Mouse (Mus musculus): ENCODE measurements at regions not wholly inside any gene's neighbourhood (a gene's known extent, or its start where the extent isn't known, plus 50 kb on each side); places are given as distances from the start of the nearest gene placed in this dataset.
"Not testable (repeated sequence)": the region's sequence is repeated elsewhere in the genome, so short reads cannot be mapped to it uniquely, and the experiment has no call there.

GRCm38 (mm10) chr7:118320307-118320706, 76.8 kb upstream of the Smg1 start:
- in situ Hi-C loops (cut with MboI, MseI): loop anchor here (5.0 kb wide), 1 partner anchor 77 kb away; no protein-coding TSS in a partner anchor

- in situ Hi-C loops (cut with MboI, MseI): no loop called here
Measured at GRCm38 (mm10) chr7:118318432-118319135, 75.1 kb upstream of the Smg1 start.

GRCm38 (mm10) chr7:118314886-118315285, 71.4 kb upstream of the Smg1 start:
- in situ Hi-C loops (cut with MboI, MseI): not testable (repeated sequence)

GRCm38 (mm10) chr7:118314228-118314658, 70.8 kb upstream of the Smg1 start:
- in situ Hi-C loops (cut with MboI, MseI): no loop called here

DNA sequence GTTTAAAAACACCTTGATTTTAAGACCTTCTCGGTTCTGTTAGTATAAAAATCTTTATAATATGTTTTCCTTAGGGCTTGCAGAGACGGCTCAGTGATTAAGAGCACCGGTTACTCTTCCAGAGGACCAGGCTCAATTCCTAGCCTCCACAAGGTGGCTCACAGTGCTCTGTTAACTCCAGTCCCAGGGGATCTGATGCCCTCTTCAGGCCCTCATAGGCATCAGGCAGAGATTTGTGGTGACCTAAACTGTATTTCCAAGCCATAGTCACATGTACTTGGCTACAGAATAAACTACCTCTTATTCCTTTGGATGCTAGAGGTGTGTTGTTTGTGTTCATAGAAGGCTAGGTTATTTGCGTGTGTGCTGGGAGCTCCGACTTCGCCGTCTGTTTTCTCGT, 70.3 kb upstream of the Smg1 start:
- in situ Hi-C loops (cut with MboI, MseI): no loop called here

GRCm38 (mm10) chr7:118309733-118310132, 66.3 kb upstream of the Smg1 start:
- in situ Hi-C loops (cut with MboI, MseI): loop anchor here (5.0 kb wide), 1 partner anchor 198 kb away; no protein-coding TSS in a partner anchor

GRCm38 (mm10) chr7:118308882-118309281, 65.4 kb upstream of the Smg1 start:
- in situ Hi-C loops (cut with MboI, MseI): loop anchor here (5.0 kb wide), 1 partner anchor 198 kb away; no protein-coding TSS in a partner anchor

GRCm38 (mm10) chr7:118304812-118305211, 61.3 kb upstream of the Smg1 start:
- in situ Hi-C loops (cut with MboI, MseI): loop anchor here (5.0 kb wide), 2 partner anchors 102 to 202 kb away; no protein-coding TSS in a partner anchor

DNA sequence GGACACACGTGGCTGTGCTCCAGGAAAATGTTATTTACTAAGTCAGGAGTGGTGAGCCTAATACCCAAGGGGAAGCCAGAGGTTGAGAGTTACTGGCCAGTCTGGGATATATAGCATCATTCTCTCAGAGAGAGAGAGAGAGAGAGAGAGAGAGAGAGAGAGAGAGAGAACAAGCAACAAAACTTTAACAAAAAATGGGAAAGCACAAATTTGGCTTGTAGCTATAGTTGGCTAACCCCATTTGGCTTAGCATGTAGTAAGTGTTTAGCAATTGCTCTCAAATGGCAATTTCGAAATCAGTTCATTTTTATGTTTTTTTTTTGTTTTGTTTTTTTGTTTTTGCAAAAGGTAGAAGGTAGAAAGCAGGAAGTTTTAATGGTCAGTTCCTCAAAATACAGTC, 60.9 kb upstream of the Smg1 start:
- in situ Hi-C loops (cut with MboI, MseI): loop anchor here (5.0 kb wide), 1 partner anchor 103 kb away; no protein-coding TSS in a partner anchor

DNA sequence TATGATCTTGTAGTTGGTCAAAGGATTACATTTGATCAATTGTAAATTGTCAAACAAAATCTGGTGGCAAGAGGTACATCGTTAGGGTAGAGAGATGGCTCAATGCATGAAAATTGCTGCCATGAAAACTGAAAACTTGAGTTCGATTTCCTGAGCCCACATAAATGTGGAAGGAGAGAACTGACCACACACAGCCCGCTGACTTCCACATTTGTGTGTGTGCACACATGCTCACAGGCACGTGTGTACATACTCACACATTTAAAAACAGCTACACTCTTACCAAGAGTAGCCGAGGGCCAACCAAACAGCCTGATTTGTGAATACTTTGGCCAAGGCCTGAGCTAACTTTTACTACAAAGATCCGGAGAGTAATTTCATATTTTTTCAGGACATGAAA, 60.5 kb upstream of the Smg1 start:
- in situ Hi-C loops (cut with MboI, MseI): loop anchor here (5.0 kb wide), 1 partner anchor 103 kb away; no protein-coding TSS in a partner anchor

DNA sequence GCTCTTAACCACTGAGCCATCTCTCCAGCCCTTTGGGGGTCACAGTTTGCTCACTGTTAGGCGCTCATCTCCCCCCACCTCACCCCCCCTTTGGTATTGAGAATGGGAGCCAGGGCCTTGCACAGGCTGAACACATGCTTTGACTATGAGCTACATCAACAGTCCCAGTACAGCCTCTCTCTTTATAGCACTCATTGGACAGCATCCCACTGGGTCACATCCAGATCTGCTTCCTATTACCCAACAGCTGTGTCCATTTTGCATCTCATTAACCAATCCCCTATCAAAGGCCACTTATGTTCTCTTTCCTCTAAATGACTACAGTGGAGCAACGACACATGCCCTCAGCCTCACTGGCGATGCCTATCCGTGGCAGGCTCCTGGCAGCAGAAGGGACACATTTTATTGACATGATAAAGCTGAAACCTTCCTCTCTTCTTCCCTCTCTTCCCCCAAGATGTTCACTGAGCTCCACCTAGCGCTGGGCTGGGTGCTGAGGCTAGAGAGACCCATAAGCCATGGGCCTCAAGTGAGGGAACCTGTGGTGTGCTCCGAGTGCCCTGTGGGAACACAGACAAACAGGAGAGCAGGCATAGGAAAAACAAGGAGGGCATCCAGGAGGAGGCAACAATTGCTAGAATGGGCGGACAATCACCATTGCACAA, 57.3 kb upstream of the Smg1 start:
- in situ Hi-C loops (cut with MboI, MseI): loop anchor here (5.0 kb wide), 1 partner anchor 106 kb away; no protein-coding TSS in a partner anchor

- in situ Hi-C loops (cut with MboI, MseI): loop anchor here (25.0 kb wide), 1 partner anchor 910 kb away; the partner anchor contains the start of gene Xylt1
Measured at GRCm38 (mm10) chr7:118297613-118298012, 54.1 kb upstream of the Smg1 start.

DNA sequence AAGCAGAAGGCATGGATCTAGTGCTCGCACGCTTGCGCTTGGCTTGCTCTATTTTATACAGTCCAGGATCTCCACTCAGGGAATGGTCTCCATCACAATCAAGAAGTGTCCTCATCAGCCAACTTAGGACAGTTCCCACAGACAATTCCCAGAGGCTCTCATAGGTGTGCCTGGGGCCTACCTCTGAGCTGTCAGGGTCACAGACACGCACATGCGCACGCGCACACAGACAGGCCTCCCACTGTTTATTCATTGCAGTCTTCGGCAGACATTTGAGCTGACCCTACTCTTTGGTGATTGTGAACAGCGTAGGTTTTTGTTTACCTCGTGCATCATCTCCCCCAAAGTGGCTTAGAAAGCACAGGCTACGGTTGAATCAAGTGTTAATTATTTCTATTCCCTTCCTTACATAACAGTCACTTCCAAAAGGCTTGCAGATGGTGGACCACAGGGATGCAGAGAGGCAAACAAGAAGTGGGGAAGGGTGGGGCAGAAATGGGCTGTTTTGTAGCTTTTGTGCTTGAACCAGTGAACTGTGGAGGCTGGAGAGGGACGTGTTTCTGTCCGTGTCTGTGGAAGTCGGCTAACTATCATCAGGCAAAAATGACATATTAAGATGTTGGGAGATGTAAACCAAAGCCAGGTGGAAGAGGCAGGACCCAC, 53.5 kb upstream of the Smg1 start:
- in situ Hi-C loops (cut with MboI, MseI): loop anchor here (25.0 kb wide), 1 partner anchor 910 kb away; the partner anchor contains the start of gene Xylt1

GRCm38 (mm10) chr7:118295855-118296254, 52.4 kb upstream of the Smg1 start:
- in situ Hi-C loops (cut with MboI, MseI): loop anchor here (25.0 kb wide), 1 partner anchor 909 kb away; the partner anchor contains the start of gene Xylt1

- in situ Hi-C loops (cut with MboI, MseI): loop anchor here (25.0 kb wide), 1 partner anchor 908 kb away; the partner anchor contains the start of gene Xylt1
Measured at GRCm38 (mm10) chr7:118295275-118295674, 51.8 kb upstream of the Smg1 start.

GRCm38 (mm10) chr7:118294637-118295036, 51.2 kb upstream of the Smg1 start:
- in situ Hi-C loops (cut with MboI, MseI): loop anchor here (25.0 kb wide), 1 partner anchor 907 kb away; the partner anchor contains the start of gene Xylt1
